Mouse (Mus musculus) 3T3-L1 (cell line): Measurements from ENCODE around the gene Cars2.
"Not testable (repeated sequence)": the region's sequence is repeated elsewhere in the genome, so short reads cannot be mapped to it uniquely, and the experiment has no call there.

ENCODE experiments used
- DNase-seq: peaks from one replicate; pipeline ENCODE4 v3.0.0-alpha.2; 2015; ENCODE audit warnings: low read depth, low spot score

Gene Cars2

DNA sequence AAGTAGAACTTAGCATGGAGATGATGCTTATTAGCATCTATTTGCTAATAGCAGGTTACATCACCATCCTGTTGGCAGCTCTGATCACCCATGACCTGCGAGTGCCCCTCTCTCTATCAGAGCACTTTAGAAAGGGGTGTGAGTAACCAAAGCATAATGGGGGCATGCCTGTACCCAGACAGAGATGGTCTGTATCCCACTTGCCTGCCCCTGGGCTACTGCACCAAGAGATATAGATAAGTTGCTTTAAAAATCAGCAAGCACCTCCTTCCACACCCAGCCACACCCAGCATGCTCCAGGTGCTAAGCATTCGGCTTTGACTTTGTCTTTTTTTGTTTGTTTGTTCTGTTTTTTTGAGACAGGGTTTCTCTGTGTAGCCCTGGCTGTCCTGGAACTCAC is 74.7 kb downstream of the Cars2 start:
- DNase-seq: no peak

DNA sequence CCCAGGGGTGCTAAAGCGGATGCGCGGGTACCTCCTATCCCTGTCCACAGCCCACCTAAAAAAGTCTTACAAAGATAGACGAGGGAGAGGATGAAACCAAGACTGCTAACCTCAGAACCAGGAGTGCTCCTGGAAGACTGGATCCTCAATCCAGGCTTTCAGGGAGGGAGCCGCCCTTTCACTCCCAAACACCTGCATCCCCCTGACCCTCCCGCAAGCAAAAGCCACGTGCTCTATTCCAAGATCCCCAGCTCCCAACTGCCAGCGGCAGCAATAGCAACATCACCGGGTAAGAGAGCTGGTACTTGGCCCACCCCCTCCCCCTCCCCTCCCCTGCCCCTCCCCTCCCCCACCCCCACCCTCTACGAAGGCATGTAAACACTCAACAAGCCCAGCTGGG is 75.2 kb downstream of the Cars2 start:
- DNase-seq: no peak

DNA sequence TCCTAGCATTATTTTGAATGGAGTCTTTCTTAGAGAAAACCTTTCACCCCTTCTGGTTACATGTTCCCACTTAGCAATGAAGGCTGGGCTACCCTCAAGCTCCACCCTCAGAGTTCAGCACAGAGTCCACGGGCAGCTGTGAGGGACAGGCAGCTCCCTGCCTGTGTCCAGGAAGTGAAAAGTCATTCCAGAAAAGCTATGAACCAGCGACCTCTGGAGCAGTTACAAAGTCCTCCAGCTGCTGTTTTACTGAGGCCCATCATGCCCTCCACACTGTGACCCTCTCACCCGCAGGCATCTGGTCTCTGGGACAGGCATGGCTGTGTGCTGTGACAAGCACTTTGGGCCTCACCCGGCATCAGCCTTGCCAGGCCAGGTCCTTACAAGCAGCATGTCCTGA is 77.5 kb downstream of the Cars2 start:
- DNase-seq: no peak

DNA sequence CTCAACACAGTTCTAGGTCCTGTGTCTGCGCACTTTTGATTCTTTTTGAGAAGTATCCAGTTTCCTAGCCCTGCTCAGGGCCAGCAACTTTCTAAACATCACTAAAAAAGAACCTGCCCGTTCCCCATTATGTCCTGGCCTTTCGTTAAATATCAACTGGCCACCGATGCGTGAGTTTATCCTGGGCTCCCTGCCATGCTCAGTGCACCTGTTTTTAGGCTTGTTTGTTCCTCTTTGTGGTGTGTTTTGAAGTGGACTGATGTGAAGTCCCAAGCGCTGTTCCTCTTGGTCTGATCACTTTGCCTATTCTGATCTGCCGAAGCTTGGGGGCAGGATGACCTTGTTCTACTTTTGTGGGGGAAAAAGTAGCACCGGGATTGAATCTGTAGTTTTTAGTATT is 79.3 kb downstream of the Cars2 start:
- DNase-seq: no peak

DNA sequence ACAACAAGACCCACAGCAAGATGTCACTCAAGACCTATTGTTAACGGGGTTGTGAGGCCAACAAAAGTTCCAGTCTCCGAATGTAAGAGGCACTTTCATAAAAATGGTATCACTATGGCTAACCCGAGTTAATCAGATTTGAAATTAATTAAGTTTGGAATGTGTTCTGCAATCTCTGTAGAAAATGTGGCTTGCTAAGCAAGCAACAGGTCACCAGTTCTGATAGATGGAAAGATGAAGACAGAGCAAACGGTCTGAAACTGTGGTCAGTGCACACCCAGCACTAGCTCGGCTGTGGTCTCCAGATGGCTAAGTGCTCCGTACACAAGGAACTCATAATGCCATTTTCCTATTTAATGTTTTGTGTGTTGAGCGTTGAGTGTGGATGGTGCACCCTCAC is 79.9 kb downstream of the Cars2 start:
- no peak for DNase-seq

DNA sequence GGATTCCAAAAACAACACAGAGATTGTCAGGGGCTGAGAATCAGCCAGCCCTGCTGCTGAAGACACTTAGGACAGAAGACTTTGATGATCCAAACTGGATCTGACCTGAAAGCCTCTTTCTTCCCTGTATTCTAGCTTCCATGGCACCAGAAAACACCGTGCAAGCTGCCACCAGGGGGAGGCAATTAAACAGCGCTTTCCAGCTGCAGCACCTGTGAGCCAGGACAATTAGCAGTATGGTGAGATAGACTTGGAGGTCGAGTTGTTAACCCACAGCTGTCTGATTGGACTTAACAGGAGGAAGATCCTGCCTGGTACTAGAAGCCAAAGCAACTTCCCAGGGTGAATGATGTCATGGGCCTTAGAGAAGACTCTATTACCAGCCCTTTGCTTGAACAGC is 81.5 kb downstream of the Cars2 start:
- peak; percentile 34 for DNase-seq

DNA sequence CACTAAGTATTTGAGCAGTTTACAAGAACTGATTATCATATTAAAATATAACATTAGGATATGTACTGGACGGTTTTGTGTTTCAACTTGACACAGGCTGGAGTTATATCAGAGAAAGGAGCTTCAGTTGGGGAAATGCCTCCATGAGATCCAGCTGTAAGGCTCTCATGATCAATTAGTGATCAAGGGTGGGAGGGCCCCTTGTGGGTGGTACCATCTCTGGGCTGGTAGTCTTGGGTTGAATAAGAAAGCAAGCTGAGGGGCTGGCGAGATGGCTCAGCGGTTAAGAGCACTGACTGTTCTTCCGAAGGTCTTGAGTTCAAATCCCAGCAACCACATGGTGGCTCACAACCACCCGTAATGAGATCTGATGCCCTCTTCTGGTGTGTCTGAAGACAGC is 84.1 kb downstream of the Cars2 start:
- not testable (repeated sequence) for DNase-seq

DNA sequence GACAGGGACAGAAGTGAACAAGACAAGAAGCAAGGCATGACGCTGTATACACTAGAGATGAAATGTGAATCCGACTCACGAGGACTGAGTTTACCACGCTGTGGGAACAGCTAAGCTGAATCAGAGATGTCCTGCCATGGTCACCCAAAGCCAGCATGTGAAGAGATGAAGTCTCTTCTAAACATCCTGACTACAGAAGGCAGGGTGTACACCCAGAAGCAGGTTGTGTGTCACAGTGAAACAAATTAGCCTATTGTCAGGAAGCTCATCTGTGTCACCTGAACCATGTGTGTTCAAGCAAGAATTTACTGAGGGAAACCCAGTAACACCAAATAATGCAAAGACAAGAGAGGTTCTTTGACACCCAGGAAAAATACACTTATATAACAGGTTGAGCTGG is 85.0 kb downstream of the Cars2 start:
- DNase-seq: no peak

DNA sequence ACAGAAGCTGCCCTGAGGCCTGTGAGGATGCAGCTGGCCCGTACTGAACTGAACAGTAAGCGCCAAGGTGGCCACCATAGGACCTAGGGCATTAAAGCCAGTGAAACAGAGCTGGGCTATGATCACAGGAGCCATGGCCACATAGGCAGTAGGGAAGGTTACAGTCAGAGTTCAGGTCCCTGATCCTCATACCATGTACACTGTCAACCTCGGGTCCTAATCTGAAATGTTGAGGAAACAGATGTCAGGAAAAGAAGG is 85.9 kb downstream of the Cars2 start:
- no peak for DNase-seq
